Mouse (Mus musculus) heart, postnatal 36 days (tissue): ENCODE data around the gene Ccl1. TPM values are rescaled to one million over a fixed set of nuclear protein-coding genes. Genes with fewer than 3 reads are reported as not detected.

Experiments used
- DNase-seq, 2 experiments: peaks; one replicate each; pipeline ENCODE4 v3.0.0; 2021 to 2022
- intact Hi-C: fragments of 180-260 bp; cut with DNase I; formaldehyde crosslinking; loops from one replicate; pipeline ENCODE4 v1.15.1; 2025
- total RNA-seq, 2 experiments: library from RNA; stranded (reverse); gene quantifications; 2 replicates each; pipeline ENCODE4 v1.2.3; 2021

Ccl1 gene
- total RNA-seq, result not detected

GRCm38 (mm10) chr11:82305590-82305989, at the start of gene Ccl1:
Gene Ccl1 (minus strand): TSS chr11:82305690.
- intact Hi-C loops, result no loop called here
- DNase-seq, result no peak

- intact Hi-C loops, result no loop called here
- no peak for DNase-seq
These were observed 45.5 kb upstream of the Ccl1 start for GRCm38 (mm10) chr11:82351039-82351438.

GRCm38 (mm10) chr11:82340900-82341299, 35.4 kb upstream of the Ccl1 start:
- no peak for DNase-seq
- intact Hi-C loops, result no loop called here

- DNase-seq, result peak in 1 of 2 experiments; percentile 1
- intact Hi-C loops, result no loop called here
These were observed 34.9 kb upstream of the Ccl1 start for GRCm38 (mm10) chr11:82340416-82340815.

- intact Hi-C loops, result no loop called here
- peak; percentile 6 to 13 for DNase-seq
These were observed 34.5 kb upstream of the Ccl1 start for GRCm38 (mm10) chr11:82339921-82340401.

GRCm38 (mm10) chr11:82313153-82313552, 7.7 kb upstream of the Ccl1 start:
- peak in 1 of 2 experiments; percentile 9 for DNase-seq
- intact Hi-C loops, result no loop called here

- intact Hi-C loops, result no loop called here
- DNase-seq, result no peak
These were observed 5.0 kb upstream of the Ccl1 start for GRCm38 (mm10) chr11:82310336-82311045.

GRCm38 (mm10) chr11:82297895-82298294, 7.6 kb downstream of the Ccl1 start:
- intact Hi-C loops, result no loop called here
- DNase-seq, result no peak

GRCm38 (mm10) chr11:82290841-82291240, 14.6 kb downstream of the Ccl1 start:
- no peak for DNase-seq
- intact Hi-C loops, result no loop called here

- intact Hi-C loops, result no loop called here
- no peak for DNase-seq
These were observed 31.2 kb downstream of the Ccl1 start for GRCm38 (mm10) chr11:82274149-82274812.

GRCm38 (mm10) chr11:82259131-82259530, 46.4 kb downstream of the Ccl1 start:
- intact Hi-C loops, result no loop called here
- no peak for DNase-seq

GRCm38 (mm10) chr11:82255601-82256000, 49.9 kb downstream of the Ccl1 start:
- DNase-seq, result peak in 1 of 2 experiments; percentile 5
- intact Hi-C loops, result no loop called here

- intact Hi-C loops, result no loop called here
These were observed 52.1 kb downstream of the Ccl1 start for GRCm38 (mm10) chr11:82253421-82253820.

GRCm38 (mm10) chr11:82251251-82251650, 54.2 kb downstream of the Ccl1 start:
- DNase-seq, result no peak
- intact Hi-C loops, result no loop called here

More at GRCm38 (mm10) chr11:82253421-82253820, 52.1 kb downstream of the Ccl1 start:
- no peak for DNase-seq

- DNase-seq, result no peak
- intact Hi-C loops, result no loop called here
These were observed 55.5 kb downstream of the Ccl1 start for GRCm38 (mm10) chr11:82249945-82250344.

- no peak for DNase-seq
- intact Hi-C loops, result loop anchor here (5.0 to 10.0 kb wide), 2 partner anchors 375 to 507 kb away; no protein-coding TSS in a partner anchor
These were observed 68.1 kb downstream of the Ccl1 start for GRCm38 (mm10) chr11:82237439-82237838.

GRCm38 (mm10) chr11:82235551-82236207, 69.8 kb downstream of the Ccl1 start:
- intact Hi-C loops, result loop anchor here (1.0 to 10.0 kb wide), 4 partner anchors 164 to 655 kb away; partner anchors contain the start of gene Rad51d
- peak; percentile 6 to 10 for DNase-seq

GRCm38 (mm10) chr11:82233991-82234390, 71.5 kb downstream of the Ccl1 start:
- intact Hi-C loops, result loop anchor here (10.0 kb wide), 1 partner anchor 511 kb away; no protein-coding TSS in a partner anchor
- DNase-seq, result no peak

GRCm38 (mm10) chr11:82226976-82227375, 78.5 kb downstream of the Ccl1 start:
- DNase-seq, result no peak
- intact Hi-C loops, result no loop called here

- DNase-seq, result no peak
- intact Hi-C loops, result no loop called here
These were observed 79.6 kb downstream of the Ccl1 start for GRCm38 (mm10) chr11:82225936-82226335.

GRCm38 (mm10) chr11:82216531-82216930, 89.0 kb downstream of the Ccl1 start:
- DNase-seq, result no peak
- intact Hi-C loops, result no loop called here
